Mouse (Mus musculus) cerebellum, postnatal 4 days (tissue): ENCODE data around the gene Psmd8.

Source experiments
- DNase-seq, 2 experiments: peaks; one replicate each; pipeline ENCODE4 v3.0.0; 2022; ENCODE audit warnings: low spot score in 2 of 2, mixed read lengths in 1 of 2

Gene Psmd8

GRCm38 (mm10) chr7:29134693-29135386 lies 45.7 kb downstream of the Psmd8 start, which contains the start of gene Rasgrp4:
Gene Rasgrp4, plus strand, starts transcription at chr7:29134851.
- DNase-seq: no peak

DNA sequence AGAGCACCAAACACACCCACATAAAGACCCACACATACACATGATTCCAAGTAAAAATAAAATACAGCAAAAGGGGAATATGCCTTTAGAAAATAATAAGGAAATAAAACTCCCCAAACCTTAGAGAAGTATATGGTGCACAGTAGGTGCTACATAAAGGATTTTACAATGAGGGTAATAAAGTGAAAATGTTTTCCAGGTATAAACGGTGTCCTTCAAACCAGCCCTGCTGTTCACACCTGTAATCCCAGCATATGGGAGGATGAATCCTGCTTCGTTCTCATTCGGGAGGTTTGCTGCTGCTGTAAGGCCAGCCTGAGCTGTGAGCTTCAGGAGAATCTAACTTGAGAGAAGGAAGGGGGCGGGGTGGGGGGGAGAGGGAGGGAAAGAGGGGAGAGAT lies 46.3 kb downstream of the Psmd8 start:
- no peak for DNase-seq

- DNase-seq: no peak
These were observed 51.8 kb downstream of the Psmd8 start for GRCm38 (mm10) chr7:29128725-29129124.

- DNase-seq: no peak
These were observed 54.2 kb downstream of the Psmd8 start for GRCm38 (mm10) chr7:29126173-29126915.

GRCm38 (mm10) chr7:29124970-29125369 lies 55.5 kb downstream of the Psmd8 start, which contains the start of gene Ryr1:
Gene Ryr1, minus strand, starts transcription at chr7:29125179.
- DNase-seq: peak in 1 of 2 experiments; percentile 14
